Mouse (Mus musculus) hindbrain, embryonic 12.5 days (tissue): ENCODE results near the gene Tmem47. TPM values are rescaled to one million over a fixed set of nuclear protein-coding genes. Genes with fewer than 3 reads are reported as not detected.

Experiments used
- ATAC-seq: fragments of 200-750 bp; cut with Nextera tagmentation; 2 replicates; pipeline ENCODE4 v1.8.0; 2017; ENCODE audit warnings: moderate TSS enrichment; ENCODE audit not compliant: low FRiP score
- H3K27ac ChIP-seq: fragments of 300-500 bp; sonication (generic); 2 replicates; pipeline ENCODE4 v1.5.1; 2016; ENCODE audit warnings: mild to moderate bottlenecking
- H3K27me3 ChIP-seq: fragments of 300-500 bp; sonication (generic); 2 replicates; pipeline ENCODE4 v1.6.1; 2016; ENCODE audit warnings: mild to moderate bottlenecking
- H3K36me3 ChIP-seq: fragments of 300-500 bp; sonication (generic); 2 replicates; pipeline ENCODE4 v1.6.1; 2016; ENCODE audit warnings: mild to moderate bottlenecking
- H3K4me1 ChIP-seq: fragments of 300-500 bp; sonication (generic); 2 replicates; pipeline ENCODE4 v1.6.1; 2016
- H3K4me2 ChIP-seq: fragments of 300-500 bp; sonication (generic); replicated peaks from 2 replicates; pipeline ENCODE4 v1.6.1; 2016; ENCODE audit warnings: mild to moderate bottlenecking
- H3K4me3 ChIP-seq: fragments of 300-500 bp; sonication (generic); 2 replicates; pipeline ENCODE4 v1.5.1; 2016; ENCODE audit warnings: mild to moderate bottlenecking
- H3K9ac ChIP-seq: fragments of 300-500 bp; sonication (generic); 2 replicates; pipeline ENCODE4 v1.6.1; 2016; ENCODE audit warnings: mild to moderate bottlenecking, moderate library complexity
- H3K9me3 ChIP-seq: fragments of 300-500 bp; sonication (generic); replicated peaks from 2 replicates; pipeline ENCODE4 v1.6.1; 2016; ENCODE audit warnings: mild to moderate bottlenecking
- WGBS: fragments of 180-500 bp; shearing (Covaris S2); methylation state at CpG from one replicate; pipeline ENCODE4 v1.1.7; 2016; 5-methylcytosine and 5-hydroxymethylcytosine counted together
- polyA plus RNA-seq: library from polyadenylated mRNA; unstranded; fragments of >200 nt; fragmentation: Nextera tagmentation; extraction: Ambion mirVana; gene quantifications from 2 replicates; pipeline ENCODE4 v1.2.1, GENCODE M21; 2016

The Tmem47 gene
- 30.9 and 35.3 TPM in 2 replicates for polyA plus RNA-seq

- peak within 1 kb of the TSS; percentile 73 for H3K9ac ChIP-seq
- H3K4me2 ChIP-seq: peak within 1 kb of the TSS; percentile 49
- WGBS: 9% methylated on average over 36 of the region's 39 CpGs
- no peaks in the 10 kb centered on the region for H3K36me3 ChIP-seq
- ATAC-seq: peak; percentile 97
- peak within 1 kb of the TSS; percentile 78 for H3K27ac ChIP-seq
- H3K4me3 ChIP-seq: peak within 1 kb of the TSS; percentile 59
- no peaks in the 10 kb centered on the region for H3K9me3 ChIP-seq
- H3K27me3 ChIP-seq: no peaks in the 10 kb centered on the region
- no peaks in the 10 kb centered on the region for H3K4me1 ChIP-seq
These were observed at the start of gene Tmem47 for GRCm38 (mm10) chrX:81070210-81070803. TSS of gene Tmem47 (plus strand) at chrX:81070698.

DNA sequence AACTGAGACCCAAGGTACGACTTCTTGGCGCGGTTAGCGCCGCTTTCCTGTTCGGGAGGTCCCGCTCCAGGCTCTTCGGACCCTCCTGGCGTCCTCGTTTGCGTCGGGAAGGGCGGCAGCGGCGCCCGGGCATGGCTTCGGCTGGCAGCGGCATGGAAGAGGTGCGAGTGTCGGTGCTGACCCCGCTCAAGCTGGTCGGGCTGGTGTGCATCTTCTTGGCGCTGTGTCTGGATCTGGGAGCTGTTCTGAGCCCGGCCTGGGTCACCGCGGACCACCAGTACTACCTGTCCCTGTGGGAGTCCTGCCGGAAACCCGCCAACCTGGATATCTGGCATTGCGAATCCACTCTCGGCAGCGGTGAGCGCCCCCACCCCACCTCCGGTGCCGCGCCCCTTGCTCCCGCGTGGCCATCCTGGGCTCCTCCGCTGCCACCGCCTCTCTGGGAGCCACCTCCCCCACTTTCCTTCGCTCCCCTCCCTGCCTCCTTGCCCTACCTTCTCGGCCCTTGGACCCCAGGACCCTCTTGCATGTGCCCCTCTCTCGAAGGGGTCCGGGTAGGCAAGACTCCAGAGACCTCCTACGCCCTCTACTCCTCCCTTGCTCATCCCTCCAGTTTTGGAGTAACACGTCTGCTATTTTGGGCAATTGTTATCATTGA lies 435 bp downstream of the Tmem47 start:
- peak overlapping the region; percentile 49 for H3K4me2 ChIP-seq
- H3K27ac ChIP-seq: peak overlapping the region; percentile 78
- peak overlapping the region; percentile 73 for H3K9ac ChIP-seq
- no peaks in the 10 kb centered on the region for H3K36me3 ChIP-seq
- peak; percentile 42 for ATAC-seq
- no peaks in the 10 kb centered on the region for H3K4me1 ChIP-seq
- 12% methylated on average over 44 of the region's 45 CpGs for WGBS
- no peaks in the 10 kb centered on the region for H3K9me3 ChIP-seq
- H3K27me3 ChIP-seq: no peaks in the 10 kb centered on the region
- peak overlapping the region; percentile 59 for H3K4me3 ChIP-seq

GRCm38 (mm10) chrX:81071746-81072640 lies 1.5 kb downstream of the Tmem47 start:
- H3K4me1 ChIP-seq: no peaks in the 10 kb centered on the region
- no peaks in the 10 kb centered on the region for H3K9me3 ChIP-seq
- peak overlapping the region; percentile 73 for H3K9ac ChIP-seq
- no peak for ATAC-seq
- no peaks in the 10 kb centered on the region for H3K27me3 ChIP-seq
- H3K4me3 ChIP-seq: peak overlapping the region; percentile 59
- peak overlapping the region; percentile 78; the same call in 1 of the 2 replicates for H3K27ac ChIP-seq
- H3K36me3 ChIP-seq: no peaks in the 10 kb centered on the region
- peak overlapping the region; percentile 49 for H3K4me2 ChIP-seq
- 10% methylated on average over 11 of the region's 14 CpGs for WGBS

- H3K36me3 ChIP-seq: no peaks in the 10 kb centered on the region
- H3K9me3 ChIP-seq: no peaks in the 10 kb centered on the region
- H3K27ac ChIP-seq: no peak overlapping the region
- WGBS: 4% methylated on average over 2 of the region's 2 CpGs
- no peak for ATAC-seq
- peak overlapping the region; percentile 49 for H3K4me2 ChIP-seq
- H3K4me1 ChIP-seq: no peaks in the 10 kb centered on the region
- no peak overlapping the region for H3K9ac ChIP-seq
- H3K27me3 ChIP-seq: no peaks in the 10 kb centered on the region
- peak overlapping the region; percentile 59 for H3K4me3 ChIP-seq
These were observed 2.2 kb downstream of the Tmem47 start for GRCm38 (mm10) chrX:81072651-81073050.

GRCm38 (mm10) chrX:81073834-81074233 lies 3.3 kb downstream of the Tmem47 start:
- WGBS: 38% methylated on average over 4 of the region's 4 CpGs

GRCm38 (mm10) chrX:81078522-81078921 lies 8.0 kb downstream of the Tmem47 start:
- H3K4me1 ChIP-seq: no peaks in the 10 kb centered on the region
- H3K9ac ChIP-seq: no peak overlapping the region
- ATAC-seq: no peak
- no peak overlapping the region for H3K4me3 ChIP-seq
- H3K27ac ChIP-seq: no peak overlapping the region
- no peaks in the 10 kb centered on the region for H3K36me3 ChIP-seq
- no peak overlapping the region for H3K4me2 ChIP-seq
- H3K9me3 ChIP-seq: no peaks in the 10 kb centered on the region
- H3K27me3 ChIP-seq: no peaks in the 10 kb centered on the region

More at GRCm38 (mm10) chrX:81073834-81074233, 3.3 kb downstream of the Tmem47 start:
- Histone ChIP-seq H3K4me1 (no peaks in the 10 kb centered on the region), H3K36me3 (no peaks in the 10 kb centered on the region), H3K27ac (no peak overlapping the region), H3K4me2 (peak overlapping the region; percentile 49), H3K27me3 (no peaks in the 10 kb centered on the region), H3K4me3 (0 out of 2 replicates have a peak overlapping the region, but pooled peaks have one; percentile 59), H3K9me3 (no peaks in the 10 kb centered on the region), H3K9ac (no peak overlapping the region)
- ATAC-seq: no peak

- no peaks in the 10 kb centered on the region for H3K27me3 ChIP-seq
- no peak for ATAC-seq
- WGBS: 70% methylated on average over 2 of the region's 2 CpGs
These were observed 10.5 kb downstream of the Tmem47 start for GRCm38 (mm10) chrX:81080996-81081395.

DNA sequence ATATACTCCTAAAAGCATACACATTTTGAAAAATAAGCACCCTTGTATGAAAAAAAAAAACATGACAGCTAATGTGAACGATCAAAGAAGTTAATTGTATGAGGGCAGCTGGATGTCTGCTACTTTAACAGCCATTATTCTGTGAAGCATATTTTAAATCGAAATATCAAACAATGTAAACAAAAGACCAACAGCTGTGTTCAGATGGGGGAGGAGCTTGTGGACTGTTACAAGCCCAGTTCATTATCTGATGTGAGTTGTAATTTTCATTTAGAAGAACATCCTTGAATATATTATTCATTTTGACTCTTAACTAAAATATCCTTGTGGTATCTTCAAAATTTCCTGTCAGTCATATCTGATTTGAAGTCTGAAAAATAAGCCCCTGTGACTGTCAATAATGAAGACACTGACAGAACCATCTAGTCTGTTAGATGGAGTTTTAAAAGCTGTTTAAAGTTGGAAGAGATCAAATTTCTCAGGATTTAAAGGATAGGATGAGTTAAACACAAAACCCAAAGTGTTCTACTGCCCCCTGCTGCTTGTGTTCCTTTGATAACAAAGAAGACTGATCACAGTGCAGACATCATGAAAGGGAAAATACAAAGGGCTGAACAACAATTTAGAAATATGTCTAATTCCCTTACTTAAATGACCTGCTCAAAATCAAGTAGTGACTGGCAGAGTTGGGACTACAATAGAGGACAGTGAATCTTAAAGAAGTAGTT lies 14.7 kb downstream of the Tmem47 start:
- peak; percentile 69; the same call in 1 of the 2 replicates for ATAC-seq
- H3K9ac ChIP-seq: no peak overlapping the region
- whole genome bisulfite sequencing: 37% methylated on average over 2 of the region's 2 CpGs

More at GRCm38 (mm10) chrX:81080996-81081395, 10.5 kb downstream of the Tmem47 start:
- no peak overlapping the region for H3K4me3 ChIP-seq
- H3K4me2 ChIP-seq: no peak overlapping the region
- no peak overlapping the region for H3K9ac ChIP-seq
- no peaks in the 10 kb centered on the region for H3K36me3 ChIP-seq
- H3K9me3 ChIP-seq: no peaks in the 10 kb centered on the region
- no peak overlapping the region for H3K27ac ChIP-seq
- no peaks in the 10 kb centered on the region for H3K4me1 ChIP-seq

GRCm38 (mm10) chrX:81147416-81147815 lies 76.9 kb downstream of the Tmem47 start:
- ATAC-seq: no peak
- Histone ChIP-seq H3K4me3 (no peak overlapping the region), H3K27me3 (no peaks in the 10 kb centered on the region), H3K27ac (no peak overlapping the region), H3K4me2 (no peak overlapping the region), H3K9ac (no peak overlapping the region), H3K36me3 (no peaks in the 10 kb centered on the region), H3K9me3 (no peaks in the 10 kb centered on the region), H3K4me1 (no peaks in the 10 kb centered on the region)
- WGBS: 84% methylated on average over 1 of the region's 1 CpGs

More for the DNA sequence above, 14.7 kb downstream of the Tmem47 start:
- Histone ChIP-seq H3K36me3 (no peaks in the 10 kb centered on the region), H3K27me3 (no peaks in the 10 kb centered on the region), H3K9me3 (no peaks in the 10 kb centered on the region), H3K27ac (no peak overlapping the region), H3K4me2 (no peak overlapping the region), H3K4me3 (no peak overlapping the region), H3K4me1 (no peaks in the 10 kb centered on the region)
